Mouse (Mus musculus) skeletal muscle tissue, adult 2 months (tissue): ENCODE data around the gene Tlr6.

ENCODE experiments used
- DNase-seq: peaks from one replicate; pipeline ENCODE4 v3.0.0-alpha.2; 2012; ENCODE audit warnings: low read depth, low spot score

Tlr6 gene

GRCm38 (mm10) chr5:64932775-64933174 is 27.1 kb downstream of the Tlr6 start:
- DNase-seq = no peak

GRCm38 (mm10) chr5:64932215-64932614 is 27.7 kb downstream of the Tlr6 start:
- DNase-seq = no peak

- DNase-seq = no peak
These were observed 37.0 kb downstream of the Tlr6 start for GRCm38 (mm10) chr5:64922891-64923381.

GRCm38 (mm10) chr5:64918616-64919597 is 41.0 kb downstream of the Tlr6 start:
- no peak for DNase-seq

GRCm38 (mm10) chr5:64917721-64918120 is 42.2 kb downstream of the Tlr6 start:
- DNase-seq = no peak

GRCm38 (mm10) chr5:64917161-64917560 is 42.7 kb downstream of the Tlr6 start:
- no peak for DNase-seq

- DNase-seq = no peak
These were observed 51.2 kb downstream of the Tlr6 start for GRCm38 (mm10) chr5:64908585-64909284.

- DNase-seq = no peak
These were observed 52.0 kb downstream of the Tlr6 start for GRCm38 (mm10) chr5:64907906-64908305.

GRCm38 (mm10) chr5:64905516-64906271 is 54.2 kb downstream of the Tlr6 start:
- DNase-seq = no peak
